12 mouse cellular contexts compared by ENCODE assay signal in the genomic region with DNA sequence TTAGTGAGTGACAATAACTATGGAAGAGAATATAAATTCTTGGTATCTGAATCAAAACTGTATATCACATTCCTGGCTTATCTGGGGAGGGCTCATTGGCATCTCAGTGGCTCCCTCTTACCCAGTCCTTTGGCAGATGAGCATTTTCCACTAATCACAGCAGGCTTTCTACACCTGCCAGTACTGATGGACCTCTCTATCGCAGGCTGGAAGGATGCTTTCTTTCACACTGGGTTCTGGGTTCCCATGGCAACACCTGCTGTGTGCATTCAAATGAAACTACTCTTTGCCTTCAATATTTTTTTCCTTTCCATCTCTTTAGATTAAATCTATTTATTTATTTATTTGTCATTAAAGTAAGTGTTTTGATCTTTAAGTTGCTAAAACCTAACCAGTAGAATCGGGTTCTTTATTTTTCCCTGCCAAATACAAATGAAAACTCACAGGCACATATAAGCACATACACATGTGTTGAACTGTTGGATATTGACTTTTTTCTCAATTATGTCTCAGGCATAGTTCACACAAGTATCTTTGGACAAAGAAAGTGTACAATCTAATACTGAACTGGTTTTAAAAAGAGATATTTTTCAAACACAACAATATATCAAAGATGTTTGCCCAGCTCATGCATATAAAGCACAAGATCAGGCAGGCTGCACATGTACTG.
DNase-seq lines count a peak whose midpoint lies in the region; ATAC-seq and TF ChIP-seq lines count a peak whose summit lies in the region.
"Had no signal": no experiment of that assay in that cellular context is flagged by ENCODE, and none has a peak within 500 bp of the region (broad histone marks: within the 10 kb centered on the region; RNA-seq: fewer than 3 reads in every experiment).

No protein-coding gene starts in this region.

- no peaks in the 10 kb centered on the region for H3K4me1 ChIP-seq in hindbrain, postnatal 0 days (ENCODE audit: insufficient read depth, low read length)
- H3K4me1 ChIP-seq in kidney, embryonic 15.5 days, result no peaks in the 10 kb centered on the region
- H3K4me1 ChIP-seq: embryonic facial prominence, embryonic 15.5 days had no signal

- peak; percentile 2 for DNase-seq in right cerebral cortex, postnatal 4 days
- no peak for DNase-seq in right cerebral cortex, postnatal 25 days
- peak; percentile 68 to 88 for DNase-seq in cerebellum, postnatal 14 days
- peak; percentile 66 for DNase-seq in hindbrain, postnatal 0 days (ENCODE audit: low spot score)
- no peak for DNase-seq in MN1 (ENCODE audit: low spot score)
- DNase-seq: adrenal gland, postnatal 10 days; kidney, postnatal 10 days; lung, postnatal 10 days; thymus, postnatal 4 days had no signal

- TF ChIP-seq CTCF in hindbrain, postnatal 0 days (IDR thresholded peaks at IDR 0.05; ENCODE audit: low read depth), result no peak

- H3K9ac ChIP-seq in hindbrain, postnatal 0 days (replicated peaks; ENCODE audit: low read length), result no peak overlapping the region
- H3K9ac ChIP-seq in kidney, embryonic 15.5 days, result no peak overlapping the region
- H3K9ac ChIP-seq: embryonic facial prominence, embryonic 15.5 days had no signal

- 45% methylated on average over 2 of the region's 2 CpGs for WGBS in hindbrain, postnatal 0 days
- WGBS in kidney, embryonic 15.5 days, result 81% methylated on average over 2 of the region's 2 CpGs

- no peak overlapping the region for H3K4me3 ChIP-seq in hindbrain, postnatal 0 days (ENCODE audit: low read length)
- no peak overlapping the region for H3K4me3 ChIP-seq in kidney, embryonic 15.5 days (replicated peaks)
- H3K4me3 ChIP-seq: embryonic facial prominence, embryonic 15.5 days had no signal

- H3K36me3 ChIP-seq in hindbrain, postnatal 0 days (ENCODE audit: insufficient read depth, low read length), result no peaks in the 10 kb centered on the region
- no peaks in the 10 kb centered on the region for H3K36me3 ChIP-seq in kidney, embryonic 15.5 days
- H3K36me3 ChIP-seq: embryonic facial prominence, embryonic 15.5 days had no signal

- H3K27ac ChIP-seq in hindbrain, postnatal 0 days, result no peak overlapping the region
- no peak overlapping the region for H3K27ac ChIP-seq in kidney, embryonic 15.5 days
- H3K27ac ChIP-seq: embryonic facial prominence, embryonic 15.5 days had no signal

- no peak overlapping the region for H3K4me2 ChIP-seq in hindbrain, postnatal 0 days (ENCODE audit: low read depth, low read length)
- no peak overlapping the region for H3K4me2 ChIP-seq in kidney, embryonic 15.5 days
- H3K4me2 ChIP-seq: embryonic facial prominence, embryonic 15.5 days had no signal

- H3K9me3 ChIP-seq in hindbrain, postnatal 0 days (ENCODE audit: low read length), result no peaks in the 10 kb centered on the region
- no peaks in the 10 kb centered on the region for H3K9me3 ChIP-seq in kidney, embryonic 15.5 days (replicated peaks)
- H3K9me3 ChIP-seq: embryonic facial prominence, embryonic 15.5 days had no signal

- no peaks in the 10 kb centered on the region for H3K27me3 ChIP-seq in hindbrain, postnatal 0 days (ENCODE audit: insufficient read depth, low read length)
- H3K27me3 ChIP-seq in kidney, embryonic 15.5 days, result no peaks in the 10 kb centered on the region
- H3K27me3 ChIP-seq: embryonic facial prominence, embryonic 15.5 days had no signal

- ATAC-seq in hindbrain, postnatal 0 days, result peak; percentile 87
- no peak for ATAC-seq in kidney, embryonic 15.5 days (replicated peaks; ENCODE audit: low FRiP score)
- ATAC-seq in CD4-positive, CD25-positive, alpha-beta regulatory T cell, adult 4 months, result no peak

Comparison
In these comparisons a context has a peak if more than half of its experiments do, and no peak if none do; other contexts are left out.
1. DNase-seq: peak in right cerebral cortex, postnatal 4 days (single experiment), cerebellum, postnatal 14 days (2 of 2) and hindbrain, postnatal 0 days (single experiment); none in right cerebral cortex, postnatal 25 days (single experiment) and MN1 (single experiment).